Mouse (Mus musculus) midbrain, embryonic 11.5 days (tissue): ENCODE data around the gene Wdfy2. TPM values are rescaled to one million over a fixed set of nuclear protein-coding genes. Genes with fewer than 3 reads are reported as not detected.
A peak's percentile ranks its signal among the peaks of the same experiment; 100 is the strongest.

Experiments
- ATAC-seq: fragments of 200-750 bp; cut with Nextera tagmentation; 2 replicates; pipeline ENCODE4 v1.8.0; 2017; ENCODE audit warnings: moderate TSS enrichment, moderate library complexity; ENCODE audit not compliant: low FRiP score
- DNase-seq: peaks from one replicate; pipeline ENCODE4 v3.0.0; 2015; ENCODE audit warnings: low spot score; ENCODE audit errors: missing footprints
- H3K27ac ChIP-seq: fragments of 300-500 bp; sonication (generic); 2 replicates; pipeline ENCODE4 v1.5.1; 2014; ENCODE audit warnings: low read depth, low read length
- H3K27me3 ChIP-seq: fragments of 300-500 bp; sonication (generic); 2 replicates; pipeline ENCODE4 v1.6.1; 2014; ENCODE audit warnings: mild to moderate bottlenecking, low read length, moderate library complexity, mixed read lengths; ENCODE audit not compliant: control insufficient read depth, insufficient read depth
- H3K36me3 ChIP-seq: fragments of 300-500 bp; sonication (generic); 2 replicates; pipeline ENCODE4 v1.6.1; 2014; ENCODE audit warnings: mild to moderate bottlenecking, low read length, moderate library complexity, mixed read lengths; ENCODE audit not compliant: control insufficient read depth, insufficient read depth
- H3K4me1 ChIP-seq: fragments of 300-500 bp; sonication (generic); 2 replicates; pipeline ENCODE4 v1.6.1; 2014; ENCODE audit warnings: low read length; ENCODE audit not compliant: control insufficient read depth, insufficient read depth
- H3K4me2 ChIP-seq: fragments of 300-500 bp; sonication (generic); 2 replicates; pipeline ENCODE4 v1.6.1; 2014; ENCODE audit warnings: mild to moderate bottlenecking, moderate library complexity
- H3K4me3 ChIP-seq: fragments of 300-500 bp; sonication (generic); 2 replicates; pipeline ENCODE4 v1.5.1; 2014; ENCODE audit warnings: low read depth, low read length
- H3K9ac ChIP-seq: fragments of 300-500 bp; sonication (generic); 2 replicates; pipeline ENCODE4 v1.6.1; 2014; ENCODE audit warnings: low read length
- H3K9me3 ChIP-seq: fragments of 300-500 bp; sonication (generic); 2 replicates; pipeline ENCODE4 v1.6.1; 2016; ENCODE audit warnings: low read length; ENCODE audit not compliant: control insufficient read depth
- WGBS: fragments of 180-500 bp; shearing (Covaris S2); extraction: QIAGEN DNeasy Blood & Tissue Kit; methylation state at CpG from one replicate; pipeline ENCODE4 v1.1.7; 2014; 5-methylcytosine and 5-hydroxymethylcytosine counted together
- polyA plus RNA-seq: library from polyadenylated mRNA; unstranded; fragments of >200 nt; fragmentation: Nextera tagmentation; extraction: Ambion mirVana; gene quantifications from 2 replicates; pipeline ENCODE4 v1.2.1, GENCODE M21; 2014

The Wdfy2 gene
- polyA plus RNA-seq = 14.9 and 15.9 TPM in 2 replicates

GRCm38 (mm10) chr14:62837641-62838252 lies at the start of gene Wdfy2:
TSS of gene Wdfy2 (plus strand) at chr14:62837678.
- ATAC-seq = peak; percentile 52; the same call in 1 of the 2 replicates
- Histone ChIP-seq H3K4me1 (peaks cover 7% of the 10 kb centered on the region; the same call in 1 of the 2 replicates), H3K4me2 (peak within 1 kb of the TSS; percentile 61), H3K4me3 (peak within 1 kb of the TSS; percentile 63), H3K27ac (peak within 1 kb of the TSS; percentile 4; the same call in 1 of the 2 replicates), H3K36me3 (no peaks in the 10 kb centered on the region), H3K9me3 (no peaks in the 10 kb centered on the region), H3K27me3 (no peaks in the 10 kb centered on the region), H3K9ac (peak within 1 kb of the TSS; percentile 76)
- peak; percentile 96 for DNase-seq
- WGBS = under 1% methylated on average over 49 of the region's 49 CpGs

DNA sequence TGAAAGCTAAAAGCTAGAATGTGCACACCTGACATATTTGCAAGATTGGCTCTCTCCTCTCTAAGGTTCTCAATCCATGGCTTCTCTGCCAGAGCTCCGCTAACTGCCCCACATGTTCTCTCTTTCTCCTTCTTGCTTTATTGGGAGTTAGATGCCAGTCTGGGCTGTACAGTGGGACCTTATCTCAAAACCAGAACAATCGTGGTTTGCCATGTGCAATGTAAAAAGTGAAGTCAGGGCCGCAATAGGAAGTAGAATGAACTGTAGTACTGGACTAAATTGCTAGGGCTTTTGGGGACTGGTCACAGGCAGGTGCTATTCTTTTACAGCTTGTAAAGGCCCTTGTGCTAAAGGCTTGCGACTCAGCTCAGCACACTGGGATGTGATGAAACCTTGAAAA lies 48.2 kb upstream of the Wdfy2 start:
- no peak overlapping the region for H3K27ac ChIP-seq
- WGBS = 50% methylated on average over 4 of the region's 4 CpGs
- no peak overlapping the region for H3K4me3 ChIP-seq
- DNase-seq (no peak), ATAC-seq (no peak)
- H3K9me3 ChIP-seq = no peaks in the 10 kb centered on the region
- H3K4me1 ChIP-seq = no peaks in the 10 kb centered on the region
- no peak overlapping the region for H3K4me2 ChIP-seq
- no peak overlapping the region for H3K9ac ChIP-seq
- H3K36me3 ChIP-seq = no peaks in the 10 kb centered on the region
- no peaks in the 10 kb centered on the region for H3K27me3 ChIP-seq

DNA sequence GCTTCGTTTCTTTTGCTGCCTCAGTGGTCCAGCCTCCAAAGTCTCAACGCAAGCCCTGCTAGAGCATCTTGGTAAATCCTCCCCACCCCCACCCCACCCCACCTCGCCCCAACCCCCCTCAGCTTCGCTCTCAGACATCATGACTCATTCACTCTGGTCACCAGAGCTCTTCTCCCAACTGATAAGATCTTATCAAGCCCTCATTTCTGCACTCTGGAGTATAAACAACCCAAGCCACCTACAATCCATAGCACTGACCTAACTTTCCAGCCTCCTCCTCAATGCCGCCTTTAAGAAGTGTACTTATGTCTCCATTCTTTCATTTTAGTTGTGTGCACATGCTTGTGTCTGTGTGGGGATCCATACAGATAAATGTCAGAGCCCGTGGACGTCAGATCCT lies 41.8 kb upstream of the Wdfy2 start:
- Histone ChIP-seq H3K9ac (no peak overlapping the region), H3K4me2 (no peak overlapping the region), H3K36me3 (no peaks in the 10 kb centered on the region), H3K27me3 (no peaks in the 10 kb centered on the region), H3K4me1 (0 out of 2 replicates have a peak, but pooled peaks cover 3% of the 10 kb centered on the region), H3K27ac (no peak overlapping the region), H3K4me3 (no peak overlapping the region), H3K9me3 (no peaks in the 10 kb centered on the region)
- DNase-seq (peak; percentile 21), ATAC-seq (no peak)
- 80% methylated on average over 7 of the region's 7 CpGs for WGBS

DNA sequence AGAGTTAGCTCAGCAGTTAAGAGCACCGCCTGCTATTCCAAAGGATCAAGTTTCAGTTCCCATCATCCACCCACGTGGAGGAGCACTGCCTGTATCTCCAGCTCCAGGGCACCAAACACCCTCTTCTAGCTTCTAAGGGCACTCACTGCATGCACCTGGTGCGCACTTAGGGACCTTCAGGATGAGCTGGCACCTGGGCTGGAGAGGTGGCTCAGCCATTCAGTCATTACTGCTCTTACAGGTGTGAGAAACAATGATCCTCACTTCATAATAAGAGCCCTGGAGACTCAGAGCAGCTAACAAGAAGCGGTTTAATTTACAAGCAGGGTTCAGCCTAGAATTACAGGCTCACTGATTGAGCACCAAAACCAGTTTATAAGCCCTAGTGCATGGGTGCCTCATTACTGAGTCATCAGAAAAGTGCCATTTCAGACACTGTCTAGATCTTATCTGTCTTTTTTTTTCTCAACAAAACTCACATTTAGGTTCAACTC lies 38.8 kb upstream of the Wdfy2 start:
- peak; percentile 89 for DNase-seq
- ATAC-seq = no peak
- H3K4me2 ChIP-seq = peak overlapping the region; percentile 10; the same call in 1 of the 2 replicates
- no peak overlapping the region for H3K27ac ChIP-seq
- H3K9me3 ChIP-seq = no peaks in the 10 kb centered on the region
- no peak overlapping the region for H3K4me3 ChIP-seq
- no peak overlapping the region for H3K9ac ChIP-seq
- H3K4me1 ChIP-seq = 0 out of 2 replicates have a peak, but pooled peaks cover 3% of the 10 kb centered on the region
- H3K36me3 ChIP-seq = no peaks in the 10 kb centered on the region
- H3K27me3 ChIP-seq = no peaks in the 10 kb centered on the region
- WGBS = 2% methylated on average over 4 of the region's 4 CpGs

DNA sequence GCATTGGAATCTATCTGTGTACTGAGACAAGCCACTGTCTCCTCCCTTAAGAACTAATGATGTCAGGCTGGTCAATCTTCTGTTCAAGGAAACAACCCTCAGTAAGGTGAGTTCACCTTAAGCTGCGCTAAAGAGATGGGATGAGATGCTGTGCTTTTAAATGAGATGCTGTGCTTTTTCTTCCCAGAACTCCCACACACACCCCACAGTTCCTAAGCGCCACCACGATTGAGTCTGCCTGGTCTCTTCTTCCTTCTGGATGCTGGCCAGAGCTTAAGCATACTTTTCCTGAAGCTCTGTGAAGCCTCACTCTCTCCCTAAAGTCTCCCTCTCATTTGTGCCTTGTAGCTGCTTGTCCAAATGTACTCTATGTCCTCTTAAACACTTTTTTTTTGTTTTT lies 36.7 kb upstream of the Wdfy2 start:
- H3K27ac ChIP-seq = no peak overlapping the region
- peak; percentile 4 for DNase-seq
- no peaks in the 10 kb centered on the region for H3K27me3 ChIP-seq
- 84% methylated on average over 3 of the region's 3 CpGs for WGBS
- no peak for ATAC-seq
- H3K4me3 ChIP-seq = no peak overlapping the region
- H3K9me3 ChIP-seq = no peaks in the 10 kb centered on the region
- 0 out of 2 replicates have a peak, but pooled peaks cover 3% of the 10 kb centered on the region for H3K4me1 ChIP-seq
- no peak overlapping the region for H3K9ac ChIP-seq
- H3K36me3 ChIP-seq = no peaks in the 10 kb centered on the region
- no peak overlapping the region for H3K4me2 ChIP-seq

DNA sequence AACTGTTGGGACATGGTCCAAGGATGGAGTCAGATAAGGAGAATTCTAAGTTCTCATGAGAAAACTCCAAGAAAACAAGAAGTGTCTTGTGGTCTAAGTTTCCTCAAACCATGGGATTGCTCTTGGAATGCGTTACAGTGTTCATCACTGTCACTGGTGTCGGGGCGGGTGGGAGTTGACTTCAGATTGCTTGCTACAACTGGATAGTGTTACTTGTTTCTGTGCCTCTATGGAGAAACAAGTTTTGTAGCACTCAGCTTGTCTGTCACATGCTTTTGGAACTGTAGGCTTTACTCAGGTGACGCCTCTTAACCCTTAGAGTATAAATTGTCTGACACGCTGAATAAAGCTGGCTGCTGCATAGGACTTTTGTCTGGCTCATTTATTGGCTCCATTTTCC lies 34.3 kb upstream of the Wdfy2 start:
- no peak overlapping the region for H3K27ac ChIP-seq
- ATAC-seq (no peak), DNase-seq (peak; percentile 39)
- H3K4me3 ChIP-seq = no peak overlapping the region
- H3K36me3 ChIP-seq = no peaks in the 10 kb centered on the region
- no peak overlapping the region for H3K9ac ChIP-seq
- 85% methylated on average over 5 of the region's 5 CpGs for WGBS
- no peaks in the 10 kb centered on the region for H3K9me3 ChIP-seq
- 0 out of 2 replicates have a peak, but pooled peaks cover 3% of the 10 kb centered on the region for H3K4me1 ChIP-seq
- H3K4me2 ChIP-seq = no peak overlapping the region
- no peaks in the 10 kb centered on the region for H3K27me3 ChIP-seq

DNA sequence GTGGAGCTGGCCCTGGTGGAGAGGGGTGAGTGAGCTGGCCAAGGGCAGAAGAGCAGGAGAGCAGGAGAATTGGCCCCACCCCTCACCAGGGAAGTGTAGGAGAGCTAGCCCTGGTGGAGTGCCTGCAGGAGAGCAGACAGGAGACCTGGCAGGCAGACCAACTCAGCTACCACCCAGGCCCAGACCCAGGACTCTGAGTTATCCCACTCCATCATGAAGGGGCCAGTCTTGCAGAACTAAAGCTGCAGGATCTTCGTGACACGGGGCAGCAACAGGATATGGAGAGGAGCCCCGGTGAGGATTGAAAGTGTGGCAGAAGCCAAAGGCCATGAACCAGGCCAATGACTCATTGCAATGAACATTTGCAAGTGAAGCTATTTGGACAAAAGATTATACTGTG lies 30.6 kb upstream of the Wdfy2 start:
- ATAC-seq (no peak), DNase-seq (no peak)
- H3K4me3 ChIP-seq = no peak overlapping the region
- no peaks in the 10 kb centered on the region for H3K27me3 ChIP-seq
- H3K36me3 ChIP-seq = no peaks in the 10 kb centered on the region
- no peaks in the 10 kb centered on the region for H3K4me1 ChIP-seq
- WGBS = 67% methylated on average over 3 of the region's 3 CpGs
- no peak overlapping the region for H3K27ac ChIP-seq
- H3K9ac ChIP-seq = no peak overlapping the region
- H3K9me3 ChIP-seq = no peaks in the 10 kb centered on the region
- no peak overlapping the region for H3K4me2 ChIP-seq

DNA sequence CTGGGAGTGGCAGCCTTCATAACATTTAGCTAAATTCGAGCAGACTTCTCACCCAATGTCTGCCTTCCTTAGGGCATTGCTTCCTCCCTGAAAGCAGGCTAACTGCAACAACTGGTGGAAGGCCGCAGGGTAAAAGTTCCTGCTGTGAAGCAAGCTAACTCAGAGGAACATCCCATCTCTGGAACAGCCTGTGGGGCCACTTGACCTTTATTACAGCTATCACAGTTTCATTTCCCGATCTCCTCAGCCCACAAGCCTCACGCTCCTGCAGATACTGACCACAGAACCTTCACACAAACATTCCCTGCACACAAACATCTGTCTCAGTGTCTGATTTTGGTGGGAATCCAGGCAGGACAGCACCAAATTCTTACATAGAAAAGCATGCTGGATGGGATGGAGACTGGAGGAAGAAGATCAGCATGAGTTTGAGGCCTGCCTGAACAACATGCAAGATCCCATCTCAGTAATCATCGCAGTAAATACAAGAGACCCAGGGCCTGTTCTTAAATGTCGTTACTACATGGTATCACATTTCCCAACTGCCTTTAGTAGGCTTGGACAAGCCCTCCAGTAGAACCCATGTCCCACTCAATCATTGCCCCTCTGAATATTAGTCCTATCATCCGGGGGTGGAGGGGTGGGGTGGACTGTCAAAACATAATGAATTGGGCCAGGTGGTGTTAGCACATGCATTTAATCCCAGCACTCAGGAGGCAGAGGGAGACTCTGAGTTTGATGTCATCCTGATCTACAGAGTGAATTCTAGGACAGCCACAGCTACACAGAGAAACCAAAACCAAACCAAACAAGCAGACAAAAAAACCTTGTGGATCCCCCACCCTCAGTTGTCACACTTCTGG lies 28.6 kb upstream of the Wdfy2 start:
- H3K36me3 ChIP-seq = no peaks in the 10 kb centered on the region
- WGBS = 76% methylated on average over 7 of the region's 7 CpGs
- H3K4me1 ChIP-seq = no peaks in the 10 kb centered on the region
- ATAC-seq (no peak), DNase-seq (no peak)
- H3K9me3 ChIP-seq = no peaks in the 10 kb centered on the region
- H3K4me2 ChIP-seq = no peak overlapping the region
- no peak overlapping the region for H3K4me3 ChIP-seq
- H3K27me3 ChIP-seq = no peaks in the 10 kb centered on the region
- H3K27ac ChIP-seq = no peak overlapping the region
- no peak overlapping the region for H3K9ac ChIP-seq

DNA sequence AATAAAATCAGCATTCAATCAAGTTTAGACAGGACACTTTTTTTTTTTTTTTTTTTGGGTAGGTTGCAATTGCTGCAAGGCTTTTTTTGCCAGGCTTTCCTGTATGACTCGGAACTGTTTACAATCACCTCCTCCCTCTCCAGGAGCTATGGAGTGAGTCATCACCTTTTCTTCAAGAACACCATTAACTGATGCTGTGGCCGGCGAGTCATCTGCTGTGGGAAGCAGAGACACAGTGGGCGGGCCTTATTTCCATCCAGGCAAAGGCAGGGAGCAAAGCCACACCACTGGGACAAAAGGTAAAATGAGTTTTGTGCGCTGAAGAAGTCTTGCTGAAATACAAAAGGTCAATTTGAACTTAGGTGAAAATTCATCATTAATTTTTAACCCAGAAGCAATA lies 24.7 kb upstream of the Wdfy2 start:
- H3K36me3 ChIP-seq = no peaks in the 10 kb centered on the region
- H3K4me1 ChIP-seq = no peaks in the 10 kb centered on the region
- no peak overlapping the region for H3K4me3 ChIP-seq
- H3K4me2 ChIP-seq = no peak overlapping the region
- WGBS = 74% methylated on average over 5 of the region's 5 CpGs
- no peak overlapping the region for H3K9ac ChIP-seq
- no peak for ATAC-seq
- H3K9me3 ChIP-seq = no peaks in the 10 kb centered on the region
- no peak overlapping the region for H3K27ac ChIP-seq
- DNase-seq = no peak
- no peaks in the 10 kb centered on the region for H3K27me3 ChIP-seq
